Mouse (Mus musculus) neural tube, embryonic 15.5 days (tissue): Measurements from ENCODE around the gene B4galt5. TPM values are rescaled to one million over a fixed set of nuclear protein-coding genes. Genes with fewer than 3 reads are reported as not detected.

ENCODE experiments used
- ATAC-seq: fragments of 200-750 bp; cut with Nextera tagmentation; 2 replicates; pipeline ENCODE4 v1.8.0; 2017; ENCODE audit warnings: mild to moderate bottlenecking, moderate TSS enrichment, moderate library complexity; ENCODE audit not compliant: low FRiP score
- H3K27ac ChIP-seq: fragments of 300-500 bp; sonication (generic); replicated peaks from 2 replicates; pipeline ENCODE4 v1.5.1; 2015; ENCODE audit warnings: mild to moderate bottlenecking, inconsistent platforms
- H3K27me3 ChIP-seq: fragments of 300-500 bp; sonication (generic); replicated peaks from 2 replicates; pipeline ENCODE4 v1.6.1; 2015; ENCODE audit warnings: inconsistent platforms
- H3K36me3 ChIP-seq: fragments of 300-500 bp; sonication (generic); 2 replicates; pipeline ENCODE4 v1.6.1; 2015; ENCODE audit warnings: inconsistent platforms
- H3K4me1 ChIP-seq: fragments of 300-500 bp; sonication (generic); 2 replicates; pipeline ENCODE4 v1.6.1; 2015; ENCODE audit warnings: inconsistent platforms
- H3K4me2 ChIP-seq: fragments of 300-500 bp; sonication (generic); 2 replicates; pipeline ENCODE4 v1.6.1; 2015; ENCODE audit warnings: inconsistent platforms, mild to moderate bottlenecking, moderate library complexity
- H3K4me3 ChIP-seq: fragments of 300-500 bp; sonication (generic); replicated peaks from 2 replicates; pipeline ENCODE4 v1.5.1; 2015; ENCODE audit warnings: mild to moderate bottlenecking, inconsistent platforms
- H3K9ac ChIP-seq: fragments of 300-500 bp; sonication (generic); replicated peaks from 2 replicates; pipeline ENCODE4 v1.6.1; 2015; ENCODE audit warnings: mild to moderate bottlenecking, inconsistent platforms
- H3K9me3 ChIP-seq: fragments of 300-500 bp; sonication (generic); replicated peaks from 2 replicates; pipeline ENCODE4 v1.6.1; 2016; ENCODE audit warnings: inconsistent platforms
- WGBS: fragments of 180-500 bp; shearing (Covaris S2); methylation state at CpG from one replicate; pipeline ENCODE4 v1.1.7; 2015; ENCODE audit warnings: mixed read lengths; 5-methylcytosine and 5-hydroxymethylcytosine counted together
- polyA plus RNA-seq: library from polyadenylated mRNA; unstranded; fragments of >200 nt; fragmentation: Nextera tagmentation; extraction: Ambion mirVana; gene quantifications from 2 replicates; pipeline ENCODE4 v1.2.1, GENCODE M21; 2015

B4galt5 gene
- polyA plus RNA-seq, 1 experiment from 2014 or later, result 28.4 TPM

DNA sequence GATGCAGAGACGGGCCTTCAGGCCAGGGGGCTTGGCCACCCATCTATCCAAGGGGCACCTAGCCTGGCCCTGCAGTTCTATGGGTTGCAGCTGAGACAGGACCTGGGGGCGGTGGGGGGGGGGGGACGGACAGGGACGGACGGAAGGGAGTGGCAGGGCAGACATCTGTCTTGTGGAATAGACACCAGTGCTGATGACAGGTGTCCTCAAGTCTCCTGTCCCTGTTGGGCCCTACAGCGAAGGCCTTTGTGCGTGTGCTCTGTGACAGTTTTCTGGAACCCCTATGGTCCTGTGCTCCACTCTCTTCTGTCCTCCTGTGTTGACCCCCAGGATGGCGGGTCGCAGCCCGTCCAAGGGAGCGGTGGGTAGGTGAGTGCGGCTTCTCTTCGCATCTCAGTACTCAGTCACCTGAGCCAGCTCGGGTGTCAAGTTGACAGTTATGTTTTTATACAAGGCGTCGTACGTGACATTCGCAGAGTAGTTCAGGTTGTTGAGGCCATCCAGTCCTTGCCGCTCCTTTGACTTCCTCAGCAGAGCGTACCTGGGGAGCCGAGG is 48.0 kb downstream of the B4galt5 start:
- H3K27ac ChIP-seq, result no peak overlapping the region
- H3K36me3 ChIP-seq, result peaks cover 31% of the 10 kb centered on the region
- 94% methylated on average over 21 of the region's 21 CpGs for WGBS
- peaks cover 18% of the 10 kb centered on the region for H3K4me1 ChIP-seq
- no peak overlapping the region for H3K4me3 ChIP-seq
- no peak overlapping the region for H3K4me2 ChIP-seq
- H3K9me3 ChIP-seq, result no peaks in the 10 kb centered on the region
- ATAC-seq, result no peak
- H3K27me3 ChIP-seq, result no peaks in the 10 kb centered on the region
- no peak overlapping the region for H3K9ac ChIP-seq

- 51% methylated on average over 6 of the region's 6 CpGs for WGBS
- Histone ChIP-seq H3K27me3 (no peaks in the 10 kb centered on the region), H3K27ac (peak overlapping the region; percentile 39; the same call in 1 of the 2 replicates), H3K9me3 (no peaks in the 10 kb centered on the region), H3K36me3 (peaks cover 24% of the 10 kb centered on the region), H3K9ac (no peak overlapping the region), H3K4me3 (no peak overlapping the region), H3K4me1 (peaks cover 18% of the 10 kb centered on the region), H3K4me2 (no peak overlapping the region)
- ATAC-seq, result peak; percentile 10; the same call in 1 of the 2 replicates
Measured at GRCm38 (mm10) chr2:167299861-167300667, 48.9 kb downstream of the B4galt5 start.

GRCm38 (mm10) chr2:167298729-167299705 is 50.0 kb downstream of the B4galt5 start:
- peak overlapping the region; percentile 39; the same call in 1 of the 2 replicates for H3K27ac ChIP-seq
- H3K9me3 ChIP-seq, result no peaks in the 10 kb centered on the region
- H3K4me3 ChIP-seq, result no peak overlapping the region
- WGBS, result 36% methylated on average over 27 of the region's 27 CpGs
- H3K27me3 ChIP-seq, result no peaks in the 10 kb centered on the region
- ATAC-seq, result 0 out of 2 replicates have a peak, but pooled peaks have one; percentile 37
- H3K36me3 ChIP-seq, result peaks cover 15% of the 10 kb centered on the region
- H3K9ac ChIP-seq, result no peak overlapping the region
- H3K4me2 ChIP-seq, result no peak overlapping the region
- H3K4me1 ChIP-seq, result peaks cover 18% of the 10 kb centered on the region

DNA sequence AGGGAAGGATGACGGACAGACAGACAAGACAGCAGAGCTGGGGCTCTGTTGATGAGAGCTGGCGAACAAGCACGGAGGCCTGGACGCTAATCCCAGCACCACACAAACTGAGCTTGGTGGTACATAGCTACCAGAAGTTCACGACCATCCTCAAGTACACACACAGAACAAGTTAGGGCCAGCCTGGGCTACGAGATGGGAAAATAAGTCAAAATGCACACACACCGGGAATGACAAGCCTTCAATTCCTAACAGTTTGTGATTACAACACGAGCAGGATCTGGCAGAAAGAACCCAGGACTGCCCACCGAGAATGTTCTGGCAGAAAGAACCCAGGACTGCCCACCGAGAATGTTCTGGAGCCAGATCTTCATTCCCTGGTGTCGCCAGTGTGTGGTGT is 51.0 kb downstream of the B4galt5 start:
- no peak overlapping the region for H3K4me3 ChIP-seq
- H3K4me2 ChIP-seq, result no peak overlapping the region
- H3K27me3 ChIP-seq, result no peaks in the 10 kb centered on the region
- H3K4me1 ChIP-seq, result peaks cover 18% of the 10 kb centered on the region
- ATAC-seq, result no peak
- WGBS, result 93% methylated on average over 11 of the region's 11 CpGs
- peaks cover 10% of the 10 kb centered on the region; the same call in 1 of the 2 replicates for H3K36me3 ChIP-seq
- H3K9me3 ChIP-seq, result no peaks in the 10 kb centered on the region
- no peak overlapping the region for H3K27ac ChIP-seq
- no peak overlapping the region for H3K9ac ChIP-seq

- no peak for ATAC-seq
- Histone ChIP-seq H3K9me3 (no peaks in the 10 kb centered on the region), H3K4me3 (no peak overlapping the region), H3K27me3 (no peaks in the 10 kb centered on the region), H3K36me3 (no peaks in the 10 kb centered on the region), H3K9ac (no peak overlapping the region), H3K27ac (no peak overlapping the region), H3K4me2 (peak overlapping the region; percentile 14; the same call in 1 of the 2 replicates), H3K4me1 (peaks cover 17% of the 10 kb centered on the region)
- 62% methylated on average over 15 of the region's 15 CpGs for WGBS
Measured at GRCm38 (mm10) chr2:167294926-167295325, 54.1 kb downstream of the B4galt5 start.

DNA sequence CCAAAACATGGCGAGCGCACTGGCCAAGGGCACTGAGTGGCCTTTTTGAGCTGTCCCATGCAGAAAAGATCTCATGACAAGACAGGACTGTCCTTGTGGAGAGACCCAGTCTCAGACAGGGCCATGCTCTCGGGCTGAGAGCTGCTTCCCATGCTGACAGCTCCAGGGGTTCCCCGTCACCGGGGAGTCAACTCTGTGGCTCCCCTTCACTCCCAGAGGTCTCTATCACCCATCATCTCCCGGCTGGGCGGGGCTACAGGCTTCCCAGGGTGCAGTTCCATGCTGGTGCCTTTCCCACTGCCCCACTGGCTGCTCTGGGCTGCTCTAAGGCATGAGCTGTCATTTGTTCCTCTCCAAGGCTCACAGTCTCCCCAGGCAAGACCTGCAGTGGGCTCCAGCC is 54.8 kb downstream of the B4galt5 start:
- Histone ChIP-seq H3K27ac (no peak overlapping the region), H3K4me3 (no peak overlapping the region), H3K9ac (no peak overlapping the region), H3K36me3 (no peaks in the 10 kb centered on the region), H3K4me2 (no peak overlapping the region), H3K4me1 (peaks cover 10% of the 10 kb centered on the region), H3K27me3 (no peaks in the 10 kb centered on the region), H3K9me3 (no peaks in the 10 kb centered on the region)
- no peak for ATAC-seq
- WGBS, result 72% methylated on average over 7 of the region's 7 CpGs

DNA sequence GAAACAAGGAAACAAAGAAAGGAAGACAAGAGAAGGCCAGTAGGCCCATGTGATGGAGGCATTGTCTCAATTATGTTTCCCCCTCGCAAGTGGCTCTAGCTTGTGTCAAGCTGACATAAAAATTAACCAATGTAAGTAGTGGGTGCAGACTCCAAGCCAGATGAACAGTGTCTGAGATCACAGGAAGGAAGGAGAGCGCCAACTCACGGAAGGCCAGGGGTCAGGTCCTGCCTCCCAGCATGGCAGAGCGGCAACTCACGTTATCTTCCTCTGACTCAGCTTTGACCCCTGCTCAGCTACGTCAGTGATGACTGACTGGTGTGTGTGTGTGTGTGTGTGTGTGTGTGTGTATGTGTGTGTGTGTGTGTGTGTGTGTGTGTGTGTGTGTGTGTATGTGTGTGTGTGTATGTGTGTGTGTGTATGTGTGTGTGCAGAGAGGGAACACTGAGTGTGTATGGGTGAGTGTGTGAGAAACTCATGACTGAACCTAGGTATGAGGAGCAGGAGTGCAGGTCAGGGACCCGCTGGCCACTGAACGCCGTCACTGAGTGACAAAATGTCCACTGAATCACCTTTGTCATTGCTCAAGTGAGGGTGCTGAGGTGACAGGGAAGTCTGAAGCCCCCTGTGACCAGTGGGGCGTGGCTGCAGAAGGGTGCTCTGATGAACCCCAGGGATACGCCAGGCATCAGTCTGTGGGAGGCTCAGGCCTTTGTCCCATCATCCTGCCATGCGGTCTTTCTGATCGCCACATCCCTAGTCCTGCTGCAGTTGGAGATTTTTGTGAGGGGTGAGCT is 55.5 kb downstream of the B4galt5 start:
- H3K9ac ChIP-seq, result no peak overlapping the region
- peaks cover 3% of the 10 kb centered on the region; the same call in 1 of the 2 replicates for H3K4me1 ChIP-seq
- H3K36me3 ChIP-seq, result no peaks in the 10 kb centered on the region
- 75% methylated on average over 13 of the region's 13 CpGs for WGBS
- H3K27ac ChIP-seq, result no peak overlapping the region
- H3K27me3 ChIP-seq, result no peaks in the 10 kb centered on the region
- H3K9me3 ChIP-seq, result no peaks in the 10 kb centered on the region
- ATAC-seq, result no peak
- no peak overlapping the region for H3K4me3 ChIP-seq
- no peak overlapping the region for H3K4me2 ChIP-seq

- WGBS, result 14% methylated on average over 6 of the region's 6 CpGs
- H3K9me3 ChIP-seq, result no peaks in the 10 kb centered on the region
- H3K36me3 ChIP-seq, result no peaks in the 10 kb centered on the region
- no peak overlapping the region for H3K4me3 ChIP-seq
- H3K4me2 ChIP-seq, result no peak overlapping the region
- no peaks in the 10 kb centered on the region for H3K27me3 ChIP-seq
- no peak overlapping the region for H3K27ac ChIP-seq
- no peak overlapping the region for H3K9ac ChIP-seq
- ATAC-seq, result no peak
- H3K4me1 ChIP-seq, result peaks cover 3% of the 10 kb centered on the region; the same call in 1 of the 2 replicates
Measured at GRCm38 (mm10) chr2:167292854-167293253, 56.1 kb downstream of the B4galt5 start.

GRCm38 (mm10) chr2:167292151-167292591 is 56.8 kb downstream of the B4galt5 start:
- no peak for ATAC-seq
- 84% methylated on average over 4 of the region's 4 CpGs for WGBS
- H3K9me3 ChIP-seq, result no peaks in the 10 kb centered on the region
- peaks cover 3% of the 10 kb centered on the region; the same call in 1 of the 2 replicates for H3K4me1 ChIP-seq
- H3K27ac ChIP-seq, result no peak overlapping the region
- H3K4me3 ChIP-seq, result no peak overlapping the region
- H3K4me2 ChIP-seq, result no peak overlapping the region
- no peaks in the 10 kb centered on the region for H3K27me3 ChIP-seq
- H3K36me3 ChIP-seq, result no peaks in the 10 kb centered on the region
- H3K9ac ChIP-seq, result no peak overlapping the region

DNA sequence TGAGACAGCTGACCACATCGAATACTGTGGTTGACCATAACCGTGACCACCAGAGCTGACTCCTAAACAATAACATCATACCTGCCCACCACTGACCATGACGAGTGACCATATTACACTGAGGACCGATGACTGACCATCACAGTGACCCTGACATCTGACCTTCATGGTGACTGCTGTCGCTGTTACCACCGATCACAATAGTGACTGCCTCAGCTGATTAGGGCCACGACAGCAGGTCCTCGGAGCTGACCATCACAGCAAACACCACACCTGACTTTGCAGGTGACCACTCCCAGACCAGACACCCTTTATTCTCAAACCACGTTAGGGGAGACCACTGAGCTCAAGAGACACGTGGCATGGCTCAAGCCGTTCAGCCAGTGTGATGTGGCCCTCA is 57.3 kb downstream of the B4galt5 start:
- Histone ChIP-seq H3K36me3 (no peaks in the 10 kb centered on the region), H3K4me3 (no peak overlapping the region), H3K9me3 (no peaks in the 10 kb centered on the region), H3K9ac (no peak overlapping the region), H3K4me1 (peaks cover 3% of the 10 kb centered on the region; the same call in 1 of the 2 replicates), H3K27ac (no peak overlapping the region), H3K27me3 (no peaks in the 10 kb centered on the region), H3K4me2 (no peak overlapping the region)
- 91% methylated on average over 11 of the region's 11 CpGs for WGBS
- no peak for ATAC-seq
